Mouse (Mus musculus): Measurements from ENCODE around the gene Stk40. TPM values are rescaled to one million over a fixed set of nuclear protein-coding genes. Genes with fewer than 3 reads are reported as not detected.
"Not testable (repeated sequence)": the region's sequence is repeated elsewhere in the genome, so short reads cannot be mapped to it uniquely, and the experiment has no call there.

Gene Stk40
- total RNA-seq, 2 experiments from 2014 or later: 24.8 to 26.6 TPM

- DNase-seq (ENCODE audit: low spot score in 2 of 2): no peak
- no peak for TF ChIP-seq CTCF (conservative IDR thresholded peaks at IDR 0.05)
- H3K4me3 ChIP-seq: no peak overlapping the region
- no peak overlapping the region for H3K27ac ChIP-seq
Measured at GRCm38 (mm10) chr4:126084382-126084781, 19.4 kb upstream of the Stk40 start.

- TF ChIP-seq CTCF (conservative IDR thresholded peaks at IDR 0.05): peak; percentile 90
- peak; percentile 78 to 82 for DNase-seq (ENCODE audit: low spot score in 2 of 2)
- H3K27ac ChIP-seq: peak overlapping the region; percentile 73
- H3K4me3 ChIP-seq: no peak overlapping the region
Measured at GRCm38 (mm10) chr4:126085996-126086576, 17.7 kb upstream of the Stk40 start.

GRCm38 (mm10) chr4:126090101-126090847 lies 13.5 kb upstream of the Stk40 start:
- DNase-seq (ENCODE audit: low spot score in 2 of 2): no peak
- no peak overlapping the region for H3K4me3 ChIP-seq
- no peak overlapping the region for H3K27ac ChIP-seq
- TF ChIP-seq CTCF (conservative IDR thresholded peaks at IDR 0.05): no peak

- H3K27ac ChIP-seq: no peak overlapping the region
- no peak for DNase-seq (ENCODE audit: low spot score in 2 of 2)
- no peak for TF ChIP-seq CTCF (conservative IDR thresholded peaks at IDR 0.05)
- no peak overlapping the region for H3K4me3 ChIP-seq
Measured at GRCm38 (mm10) chr4:126090848-126091124, 13.0 kb upstream of the Stk40 start.

- Histone ChIP-seq H3K27ac (no peak overlapping the region), H3K4me3 (no peak overlapping the region)
- DNase-seq (ENCODE audit: low spot score in 2 of 2): no peak
- no peak for TF ChIP-seq CTCF (conservative IDR thresholded peaks at IDR 0.05)
Measured at GRCm38 (mm10) chr4:126091873-126092272, 11.9 kb upstream of the Stk40 start.

- H3K4me3 ChIP-seq: peak overlapping the region; percentile 93; the same call in 1 of the 2 replicates
- DNase-seq (ENCODE audit: low spot score in 2 of 2); H3K27ac ChIP-seq: not testable (repeated sequence)
- TF ChIP-seq CTCF (conservative IDR thresholded peaks at IDR 0.05): peak; percentile 33; the same call in 1 of the 2 replicates
Measured at GRCm38 (mm10) chr4:126095622-126096430, 7.9 kb upstream of the Stk40 start.

GRCm38 (mm10) chr4:126096464-126097111 lies 7.2 kb upstream of the Stk40 start, which contains the start of gene Lsm10:
Gene Lsm10 (plus strand): TSS chr4:126096623.
- peak within 1 kb of the TSS; percentile 93 for H3K4me3 ChIP-seq
- peak within 1 kb of the TSS; percentile 95 for H3K27ac ChIP-seq
- DNase-seq (ENCODE audit: low spot score in 2 of 2): peak; percentile 94 to 98
- no peak for TF ChIP-seq CTCF (conservative IDR thresholded peaks at IDR 0.05)

- Histone ChIP-seq H3K27ac (no peak overlapping the region), H3K4me3 (no peak overlapping the region)
- no peak for TF ChIP-seq CTCF (conservative IDR thresholded peaks at IDR 0.05)
- DNase-seq (ENCODE audit: low spot score in 2 of 2): no peak
Measured at GRCm38 (mm10) chr4:126097711-126098253, 6.0 kb upstream of the Stk40 start.

GRCm38 (mm10) chr4:126099365-126099764 lies 4.4 kb upstream of the Stk40 start:
- DNase-seq (ENCODE audit: low spot score in 2 of 2): no peak
- TF ChIP-seq CTCF (conservative IDR thresholded peaks at IDR 0.05): no peak
- Histone ChIP-seq H3K27ac (0 out of 2 replicates have a peak overlapping the region, but pooled peaks have one; percentile 21), H3K4me3 (no peak overlapping the region)

GRCm38 (mm10) chr4:126100764-126101163 lies 3.0 kb upstream of the Stk40 start:
- H3K4me3 ChIP-seq: no peak overlapping the region

GRCm38 (mm10) chr4:126102061-126102841 lies 1.5 kb upstream of the Stk40 start:
- no peak overlapping the region for H3K4me3 ChIP-seq
- peak in 1 of 2 experiments; percentile 69 for DNase-seq (ENCODE audit: low spot score in 2 of 2)
- TF ChIP-seq CTCF (conservative IDR thresholded peaks at IDR 0.05): no peak

More at GRCm38 (mm10) chr4:126100764-126101163, 3.0 kb upstream of the Stk40 start:
- H3K27ac ChIP-seq: no peak overlapping the region
- no peak for TF ChIP-seq CTCF (conservative IDR thresholded peaks at IDR 0.05)
- no peak for DNase-seq (ENCODE audit: low spot score in 2 of 2)

More at GRCm38 (mm10) chr4:126102061-126102841, 1.5 kb upstream of the Stk40 start:
- peak overlapping the region; percentile 93 for H3K27ac ChIP-seq

All from layer of hippocampus, adult 2 months (tissue).